Mouse (Mus musculus) G1E (cell line): ENCODE data around the gene Gjd3. TPM values are rescaled to one million over a fixed set of nuclear protein-coding genes. Genes with fewer than 3 reads are reported as not detected.
A peak's percentile ranks its signal among the peaks of the same experiment; 100 is the strongest.

ENCODE experiments used
- ATAC-seq: 2 replicates; pipeline ENCODE4 v1.8.0; 2016; ENCODE audit warnings: mild to moderate bottlenecking; ENCODE audit not compliant: insufficient number of reproducible peaks, poor library complexity, low FRiP score, severe bottlenecking; ENCODE audit errors: extremely low read depth
- DNase-seq: peaks from one replicate; pipeline ENCODE4 v3.0.0; 2012; ENCODE audit warnings: low spot score
- H3K27me3 ChIP-seq: 2 replicates; pipeline ENCODE4 v1.6.1; 2012; ENCODE audit warnings: mild to moderate bottlenecking, low read length, inconsistent platforms; ENCODE audit not compliant: insufficient read depth
- H3K36me3 ChIP-seq: replicated peaks from 2 replicates; pipeline ENCODE3; 2012; ENCODE audit warnings: mild to moderate bottlenecking, inconsistent platforms
- H3K4me1 ChIP-seq: 2 replicates; pipeline ENCODE4 v1.6.1; 2012; ENCODE audit warnings: low read depth, low read length, inconsistent platforms, mixed read lengths; ENCODE audit not compliant: insufficient read depth
- H3K4me3 ChIP-seq: 2 replicates; pipeline ENCODE4 v1.5.1; 2012; ENCODE audit warnings: low read depth, mild to moderate bottlenecking, inconsistent platforms, low read length, moderate library complexity, mixed read lengths
- H3K9me3 ChIP-seq: replicated peaks from 2 replicates; pipeline ENCODE4 v1.6.1; 2012; ENCODE audit warnings: inconsistent platforms
- CTCF ChIP-seq: IDR thresholded peaks from 2 replicates; pipeline ENCODE4 v1.5.1; 2012; ENCODE audit warnings: low read depth, low read length, inconsistent platforms, mixed read lengths
- GATA1 ChIP-seq: IDR thresholded peaks from 2 replicates; pipeline ENCODE4 v1.6.1; 2012; ENCODE audit warnings: borderline replicate concordance, low read length, inconsistent platforms, mixed read lengths
- GATA2 ChIP-seq: IDR thresholded peaks from 2 replicates; pipeline ENCODE4 v1.6.1; 2012; ENCODE audit warnings: low read depth, low read length, inconsistent platforms, borderline replicate concordance
- POLR2AphosphoS5 ChIP-seq: IDR thresholded peaks from 2 replicates; pipeline ENCODE4 v1.6.1; 2012; ENCODE audit warnings: low read depth, low read length, inconsistent platforms; ENCODE audit not compliant: insufficient replicate concordance
- TAL1 ChIP-seq: conservative IDR thresholded peaks from 2 replicates; pipeline ENCODE4 v1.6.1; 2012; ENCODE audit warnings: low read depth, low read length, inconsistent platforms, mixed read lengths
- polyA plus RNA-seq: library from polyadenylated mRNA; stranded (reverse); fragments of >175 nt; gene quantifications from 2 replicates; pipeline ENCODE4 v1.2.3, GENCODE M21; 2012
- total RNA-seq, 2 experiments: library from RNA; stranded (forward) in 1 of 2; stranded (reverse) in 1 of 2; fragments of 200-1000 nt in 1 of 2; fragments of >200 nt in 1 of 2; fragmentation: Nextera tagmentation in 1 of 2; gene quantifications; 2 replicates each; pipeline ENCODE4 v1.2.3; 2014 to 2017

Gene Gjd3
- total and polyA plus RNA-seq, 3 experiments, result not detected

DNA sequence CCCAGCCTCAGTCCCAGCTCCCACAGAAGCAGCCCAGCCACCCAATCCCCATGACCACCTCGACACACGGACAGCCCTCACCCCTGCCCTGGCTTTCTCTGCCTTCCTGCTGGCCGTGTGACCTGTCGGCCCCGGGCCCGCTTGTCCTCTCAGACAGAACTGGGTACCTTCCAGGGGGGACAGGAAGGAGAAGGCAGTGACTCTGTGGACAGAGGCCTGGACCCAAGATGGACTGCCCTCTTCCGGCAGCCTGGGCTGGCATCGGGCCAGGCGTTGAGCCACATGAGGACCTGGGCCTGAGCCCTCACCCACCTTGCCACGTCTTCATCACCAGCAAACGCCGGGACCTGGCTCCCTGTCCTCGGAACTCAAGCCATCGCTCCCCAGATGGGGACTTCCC lies 9.2 kb downstream of the Gjd3 start:
- DNase-seq (no peak), ATAC-seq (no peak)
- Histone ChIP-seq H3K9me3 (no peaks in the 10 kb centered on the region), H3K4me3 (no peak overlapping the region), H3K27me3 (peaks cover 7% of the 10 kb centered on the region), H3K4me1 (peaks cover 50% of the 10 kb centered on the region), H3K36me3 (peaks cover 67% of the 10 kb centered on the region)
- TF ChIP-seq TAL1 (no peak), GATA2 (no peak), GATA1 (no peak), POLR2AphosphoS5 (no peak), CTCF (no peak)

GRCm38 (mm10) chr11:98972801-98973360 lies 9.9 kb downstream of the Gjd3 start:
- Histone ChIP-seq H3K36me3 (peaks cover 74% of the 10 kb centered on the region), H3K27me3 (peaks cover 3% of the 10 kb centered on the region), H3K4me3 (no peak overlapping the region), H3K4me1 (peaks cover 55% of the 10 kb centered on the region), H3K9me3 (no peaks in the 10 kb centered on the region)
- TF ChIP-seq POLR2AphosphoS5 (no peak), GATA1 (no peak), TAL1 (no peak), CTCF (no peak), GATA2 (no peak)
- ATAC-seq (no peak), DNase-seq (no peak)

GRCm38 (mm10) chr11:98972215-98972614 lies 10.6 kb downstream of the Gjd3 start:
- DNase-seq (peak; percentile 68), ATAC-seq (peak; percentile 45; the same call in 1 of the 2 replicates)
- peaks cover 3% of the 10 kb centered on the region for H3K27me3 ChIP-seq
- TF ChIP-seq GATA2 (no peak), CTCF (peak; percentile 58)
- peaks cover 55% of the 10 kb centered on the region for H3K4me1 ChIP-seq
- no peaks in the 10 kb centered on the region for H3K9me3 ChIP-seq
- H3K4me3 ChIP-seq, result no peak overlapping the region
- H3K36me3 ChIP-seq, result peaks cover 81% of the 10 kb centered on the region

DNA sequence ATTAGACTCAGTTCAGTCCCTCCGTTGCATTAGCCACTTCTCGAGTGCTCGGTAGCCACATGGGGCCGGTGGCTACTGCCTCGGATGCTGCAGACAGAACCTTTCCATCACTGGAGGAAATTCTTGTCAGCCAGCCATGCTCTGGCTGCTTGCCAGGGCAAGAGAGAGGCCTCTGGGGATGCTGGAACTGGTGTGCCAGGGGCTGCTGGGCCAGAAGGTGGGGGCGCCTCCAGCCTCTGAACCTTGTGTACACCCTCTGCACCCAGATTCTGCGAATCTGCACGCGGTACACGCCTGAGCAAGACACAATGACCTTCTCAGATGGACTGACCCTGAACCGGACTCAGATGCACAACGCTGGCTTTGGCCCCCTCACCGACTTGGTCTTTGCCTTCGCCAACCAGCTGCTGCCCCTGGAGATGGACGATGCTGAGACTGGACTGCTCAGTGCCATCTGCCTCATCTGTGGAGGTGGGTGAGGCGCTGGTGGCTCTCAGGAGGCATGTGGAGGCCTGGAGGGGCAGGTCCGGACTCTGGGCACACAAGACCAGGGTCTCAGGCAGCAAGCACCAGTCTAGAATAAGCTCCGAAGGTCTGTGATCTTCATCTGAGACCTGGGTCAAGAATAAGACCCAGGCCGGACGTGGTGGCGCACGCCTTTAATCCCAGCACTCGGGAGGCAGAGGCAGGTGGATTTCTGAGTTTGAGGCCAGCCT lies 11.3 kb downstream of the Gjd3 start:
- H3K36me3 ChIP-seq, result peaks cover 88% of the 10 kb centered on the region

GRCm38 (mm10) chr11:98970191-98970925 lies 12.5 kb downstream of the Gjd3 start:
- H3K4me3 ChIP-seq, result no peak overlapping the region
- no peak for DNase-seq
- H3K36me3 ChIP-seq, result peaks cover 99% of the 10 kb centered on the region
- no peak for ATAC-seq
- no peaks in the 10 kb centered on the region; the same call in 1 of the 2 replicates for H3K27me3 ChIP-seq
- H3K4me1 ChIP-seq, result peaks cover 70% of the 10 kb centered on the region
- no peaks in the 10 kb centered on the region for H3K9me3 ChIP-seq
- TF ChIP-seq TAL1 (no peak), GATA2 (no peak), GATA1 (no peak), CTCF (no peak)

More for the DNA sequence above, 11.3 kb downstream of the Gjd3 start:
- Histone ChIP-seq H3K9me3 (no peaks in the 10 kb centered on the region), H3K4me3 (no peak overlapping the region), H3K4me1 (peaks cover 60% of the 10 kb centered on the region), H3K27me3 (peaks cover 1% of the 10 kb centered on the region)
- DNase-seq (no peak), ATAC-seq (no peak)
- TF ChIP-seq POLR2AphosphoS5, result no peak
- no peak for TF ChIP-seq TAL1
- no peak for TF ChIP-seq CTCF
- no peak for TF ChIP-seq GATA2
- no peak for TF ChIP-seq GATA1

- DNase-seq, result no peak
- Histone ChIP-seq H3K27me3 (no peaks in the 10 kb centered on the region; the same call in 1 of the 2 replicates), H3K4me1 (peaks cover 74% of the 10 kb centered on the region)
Observed at GRCm38 (mm10) chr11:98969496-98969927, 13.3 kb downstream of the Gjd3 start.

More at GRCm38 (mm10) chr11:98969496-98969927, 13.3 kb downstream of the Gjd3 start:
- TF ChIP-seq GATA2, result no peak
- no peak for TF ChIP-seq CTCF
- TF ChIP-seq GATA1, result no peak
- no peak for TF ChIP-seq POLR2AphosphoS5
- TF ChIP-seq TAL1, result no peak
- H3K36me3 ChIP-seq, result peaks cover 97% of the 10 kb centered on the region
- H3K4me3 ChIP-seq, result no peak overlapping the region
- ATAC-seq, result no peak
- no peaks in the 10 kb centered on the region for H3K9me3 ChIP-seq
